Mouse (Mus musculus): ENCODE measurements at regions not wholly inside any gene's neighbourhood (a gene's known extent, or its start where the extent isn't known, plus 50 kb on each side); places are given as distances from the start of the nearest gene placed in this dataset.

DNA sequence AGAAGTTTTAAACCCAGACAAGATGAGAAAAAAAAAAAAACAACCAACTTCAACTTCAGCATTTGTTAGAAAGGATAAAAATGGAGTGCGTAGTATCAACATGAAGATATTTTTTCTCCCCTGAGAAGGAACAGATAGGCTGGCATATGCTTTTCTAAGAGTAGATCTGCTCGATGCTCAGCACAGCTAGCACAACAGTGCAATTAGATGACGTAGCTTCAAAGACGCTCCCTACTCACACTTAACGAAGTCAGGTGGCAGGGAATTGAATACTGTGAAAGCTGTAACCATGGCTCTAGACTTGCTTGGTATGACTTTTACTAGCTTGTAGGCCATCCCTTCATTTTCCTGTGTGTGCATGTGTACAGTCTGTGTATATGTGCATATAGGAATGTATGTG lies 299.5 kb downstream of the Tmem182 start:
- TF ChIP-seq CTCF (IDR thresholded peaks at IDR 0.05; ENCODE audit: low read depth) (no peak), EP300 (IDR thresholded peaks at IDR 0.05; ENCODE audit: low read depth) (no peak)

Data from heart, postnatal 0 days (tissue).